Mouse (Mus musculus) neutrophil, adult 5-6 weeks (primary cell): ENCODE data around the gene Tsfm. TPM values are rescaled to one million over a fixed set of nuclear protein-coding genes. Genes with fewer than 3 reads are reported as not detected.

Experiments used
- ATAC-seq: fragments of 151-379, 151-347 bp; 2 replicates; pipeline ENCODE4 v1.8.0; 2017; ENCODE audit warnings: mild to moderate bottlenecking, moderate TSS enrichment; ENCODE audit not compliant: insufficient number of reproducible peaks, poor library complexity, low FRiP score, severe bottlenecking; ENCODE audit errors: extremely low read depth
- total RNA-seq: library from RNA; stranded (forward); fragments of 200-1000 nt; gene quantifications from 2 replicates; pipeline ENCODE4 v1.2.3, GENCODE M21; 2017

Gene Tsfm
- total RNA-seq, 1 experiment from 2014 or later, result 12.9 TPM

DNA sequence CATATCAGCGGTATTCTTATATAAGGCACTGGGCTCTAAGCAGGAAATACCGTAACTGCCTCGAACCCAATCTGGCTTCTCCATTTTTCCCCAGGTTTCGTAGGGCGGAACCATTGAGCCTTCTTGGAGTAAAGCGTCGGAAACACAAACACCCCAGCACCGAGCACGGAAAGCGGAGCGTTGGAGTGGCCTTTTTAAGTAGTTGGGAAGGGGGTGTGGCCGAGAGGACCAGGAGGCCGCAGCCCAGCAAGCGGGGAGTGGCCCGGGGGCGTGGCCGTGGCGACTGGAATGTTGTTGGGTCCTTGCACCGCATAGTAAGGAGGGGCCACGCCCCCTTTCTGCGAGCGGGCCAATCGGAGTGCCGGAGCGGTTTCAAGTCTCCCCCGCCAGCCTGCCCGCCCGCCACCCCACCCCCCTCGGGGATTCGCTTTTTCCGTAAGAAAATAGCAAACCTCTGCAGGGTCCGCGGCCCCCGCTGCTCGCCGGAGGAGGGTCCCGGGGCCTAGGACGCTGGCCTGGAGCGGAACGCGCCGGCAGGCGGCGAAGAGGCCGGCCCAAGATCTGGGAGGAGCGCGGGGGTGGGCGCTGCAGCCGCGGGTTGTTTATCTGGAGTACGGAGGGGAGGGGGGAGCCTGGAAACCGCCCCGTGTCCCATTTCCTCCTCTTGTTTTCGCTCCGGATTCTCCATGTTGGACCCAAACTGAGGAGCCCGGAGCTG is 52.2 kb downstream of the Tsfm start, which contains the start of gene Ctdsp2:
Gene Ctdsp2, plus strand, starts transcription at position 441 of the 718 bp plus-strand sequence.
- peak; percentile 87 for ATAC-seq

DNA sequence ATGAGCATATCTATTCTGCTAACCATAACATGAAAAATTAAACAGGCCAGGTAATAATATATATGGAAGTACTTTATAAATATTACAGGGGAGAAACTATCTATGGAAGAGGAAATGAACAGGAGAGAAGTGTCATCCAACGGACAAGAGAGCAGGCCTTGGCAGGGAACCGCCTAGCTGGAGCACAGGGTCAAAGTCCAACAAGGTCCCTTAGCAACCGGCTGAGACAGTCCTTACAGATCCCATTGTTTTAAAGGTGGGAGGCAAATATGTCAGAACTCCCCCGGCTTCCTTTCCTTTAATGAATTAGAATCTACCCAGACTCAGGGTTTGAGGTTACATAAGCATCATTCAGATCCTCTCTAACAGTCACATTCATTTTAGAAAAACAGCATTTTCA is 53.6 kb downstream of the Tsfm start:
- ATAC-seq, result no peak

DNA sequence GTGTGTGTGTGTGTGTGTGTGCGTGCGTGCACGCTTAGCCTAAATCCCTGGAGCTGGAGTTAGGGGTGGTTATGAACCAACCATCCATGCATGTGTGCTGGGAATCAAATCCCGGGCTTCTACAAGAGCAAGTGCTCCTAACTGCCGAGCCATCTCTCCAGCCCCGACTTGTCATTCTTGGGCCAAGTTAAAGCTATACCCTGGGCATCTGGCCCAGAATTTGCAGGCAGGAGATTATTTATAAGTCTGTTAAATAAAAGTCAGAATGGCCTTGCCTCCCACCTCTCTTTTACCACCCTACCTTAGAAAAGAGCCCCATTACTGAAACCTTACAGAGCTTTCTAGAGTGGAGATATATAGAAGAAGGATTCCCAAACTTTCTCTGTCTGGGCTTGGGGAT is 54.9 kb downstream of the Tsfm start:
- no peak for ATAC-seq

DNA sequence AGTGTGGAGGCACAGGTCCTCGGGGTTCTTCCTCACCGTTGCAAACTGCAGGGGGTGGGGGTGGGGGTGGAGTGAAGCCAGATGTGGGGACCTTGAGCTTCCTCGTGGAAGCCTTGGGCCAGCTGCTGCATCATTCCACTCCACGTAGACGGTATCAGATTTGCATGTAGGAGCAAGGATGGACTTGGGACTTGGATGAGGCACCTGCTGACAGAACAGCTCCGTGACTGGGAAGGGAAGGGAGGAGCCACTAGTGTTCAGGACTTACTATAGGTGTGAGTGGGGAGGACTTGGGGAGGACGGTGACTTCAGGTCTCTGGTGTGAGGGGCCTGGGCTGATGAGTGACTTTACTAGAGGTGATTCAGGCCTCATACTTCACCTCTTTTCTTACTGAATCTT is 57.7 kb downstream of the Tsfm start:
- ATAC-seq, result no peak

DNA sequence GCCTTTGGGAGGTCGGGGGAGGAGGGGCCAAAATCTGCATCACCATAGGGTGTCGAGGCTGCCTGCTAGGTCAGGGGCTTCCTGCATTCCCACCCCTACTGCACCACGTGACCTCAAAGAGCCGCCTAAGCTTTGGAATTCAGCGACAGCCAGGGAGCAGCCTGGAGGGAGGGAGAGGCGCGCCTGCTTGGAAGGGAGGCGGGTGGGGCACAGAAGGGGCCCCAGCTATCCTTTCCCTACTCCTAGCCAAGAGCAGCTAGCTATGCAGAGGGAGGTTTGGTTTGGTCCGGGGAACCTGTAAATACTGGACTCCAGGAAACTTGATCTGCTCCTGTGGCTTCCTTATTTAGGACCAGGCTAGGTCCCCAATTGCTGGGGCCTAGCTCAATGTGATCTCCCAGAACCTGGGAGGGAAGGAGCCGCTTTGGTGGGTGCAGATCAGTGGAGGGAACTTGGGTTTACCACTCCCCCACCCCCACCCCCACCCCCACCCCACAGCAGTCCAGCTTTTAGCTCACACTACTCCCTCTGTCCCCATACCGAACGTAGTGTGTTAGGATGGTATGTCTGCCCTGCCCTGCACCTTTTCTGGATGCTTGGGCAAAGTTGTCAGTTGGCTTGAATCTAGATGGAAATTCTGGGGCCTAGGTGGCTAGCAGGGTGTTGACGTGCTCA is 58.5 kb downstream of the Tsfm start:
- no peak for ATAC-seq

DNA sequence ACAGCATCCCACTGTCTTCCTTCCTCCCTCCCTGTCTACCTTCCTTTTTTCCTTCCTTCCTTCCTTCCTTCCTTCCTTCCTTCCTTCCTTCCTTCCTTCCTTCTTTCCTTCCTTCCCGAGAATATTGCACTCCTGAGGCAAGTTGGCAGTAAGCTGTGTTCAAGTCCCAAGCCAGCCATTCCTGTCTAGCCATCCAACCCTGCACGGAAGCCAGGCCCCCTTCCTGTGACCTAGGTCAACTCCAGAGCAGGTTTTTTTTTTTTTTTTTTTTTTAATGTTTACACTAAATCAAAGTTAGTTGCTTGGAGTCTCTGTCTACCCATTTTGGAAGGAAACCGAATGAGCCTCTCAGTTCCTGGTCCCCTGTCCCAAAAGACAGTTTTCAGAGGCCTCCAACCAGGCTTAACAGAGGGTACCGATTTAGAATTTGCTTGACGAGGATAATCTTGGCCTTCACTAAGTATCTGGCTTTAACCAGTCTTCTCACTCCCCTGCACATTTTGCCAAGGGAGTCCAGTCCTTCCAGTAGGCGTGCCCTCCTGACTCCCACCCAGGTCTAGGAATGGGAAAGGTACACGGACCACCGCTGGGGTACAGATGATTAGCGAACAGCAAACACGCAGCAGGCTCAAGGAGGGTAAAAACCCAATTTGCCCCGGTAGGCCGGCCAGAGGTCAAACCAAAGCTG is 59.1 kb downstream of the Tsfm start:
- ATAC-seq, result no peak

DNA sequence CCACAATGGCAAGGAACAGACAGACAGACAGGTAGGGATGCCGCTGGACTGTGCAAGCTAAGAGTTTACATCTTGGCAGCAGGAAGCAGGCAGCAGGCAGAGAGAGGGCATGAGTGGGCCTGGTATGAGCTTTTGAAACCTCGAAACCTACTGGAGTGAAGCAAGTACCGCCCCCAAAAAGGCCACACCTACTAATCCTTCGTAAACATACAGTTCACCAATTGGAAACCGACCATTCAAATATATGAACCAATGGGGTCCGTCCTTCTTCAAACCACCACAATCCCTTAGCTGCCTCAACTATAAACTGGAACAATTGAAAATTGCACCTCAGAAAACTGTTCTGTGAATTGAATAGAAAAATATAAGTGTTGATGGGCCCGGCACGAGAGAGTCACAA is 66.8 kb downstream of the Tsfm start:
- ATAC-seq, result no peak

DNA sequence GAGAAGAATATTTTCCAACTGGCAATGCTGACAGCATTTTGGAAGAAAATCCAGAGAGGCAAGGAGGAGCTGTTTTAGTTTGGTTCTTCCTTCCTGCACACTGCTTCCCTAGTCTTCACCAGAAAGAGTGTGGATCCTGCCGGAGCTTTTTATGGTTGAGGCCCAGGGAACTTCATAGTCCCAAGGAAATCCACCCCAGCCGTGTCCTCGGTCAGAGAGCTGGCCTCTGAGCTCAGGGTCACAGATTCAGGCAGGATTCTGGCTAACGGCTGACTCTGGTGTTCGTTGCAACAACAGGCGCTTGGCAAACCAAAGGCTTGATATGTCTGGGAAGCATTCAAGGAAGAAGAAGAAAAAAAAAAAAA is 67.7 kb downstream of the Tsfm start:
- ATAC-seq, result no peak

DNA sequence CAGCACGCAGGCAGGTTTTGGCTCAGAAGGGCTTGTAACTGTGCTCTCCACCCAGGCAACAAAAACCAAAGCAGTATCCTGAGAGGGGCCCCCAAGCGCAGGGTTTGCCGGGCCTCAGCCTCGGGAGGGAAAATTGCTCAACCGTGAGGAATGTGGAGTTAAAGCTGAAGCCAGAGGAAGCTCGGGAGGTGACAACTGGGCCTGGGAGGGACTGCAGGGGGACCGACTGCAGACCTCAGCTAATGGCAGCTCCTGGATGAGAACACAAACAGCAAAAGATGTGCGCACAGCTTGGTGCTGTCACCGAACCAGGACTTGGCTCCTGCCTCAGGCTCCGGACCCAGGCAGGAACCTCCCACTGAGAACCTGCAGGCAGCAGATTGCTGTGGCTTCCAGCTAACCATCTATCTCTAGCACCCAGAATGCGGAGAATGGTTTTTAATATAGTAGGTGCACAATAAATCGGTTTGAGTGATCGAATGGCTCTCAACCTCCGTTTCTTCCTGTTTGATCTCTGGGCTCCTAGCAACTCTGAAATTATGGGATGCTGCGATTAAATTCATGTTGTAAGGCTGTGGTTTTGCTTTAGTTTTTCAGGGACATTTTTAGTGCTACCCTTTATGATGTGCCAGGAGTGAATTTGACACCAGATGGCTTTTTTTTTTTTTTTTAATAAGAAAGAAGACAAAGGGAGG is 68.2 kb downstream of the Tsfm start:
- no peak for ATAC-seq

DNA sequence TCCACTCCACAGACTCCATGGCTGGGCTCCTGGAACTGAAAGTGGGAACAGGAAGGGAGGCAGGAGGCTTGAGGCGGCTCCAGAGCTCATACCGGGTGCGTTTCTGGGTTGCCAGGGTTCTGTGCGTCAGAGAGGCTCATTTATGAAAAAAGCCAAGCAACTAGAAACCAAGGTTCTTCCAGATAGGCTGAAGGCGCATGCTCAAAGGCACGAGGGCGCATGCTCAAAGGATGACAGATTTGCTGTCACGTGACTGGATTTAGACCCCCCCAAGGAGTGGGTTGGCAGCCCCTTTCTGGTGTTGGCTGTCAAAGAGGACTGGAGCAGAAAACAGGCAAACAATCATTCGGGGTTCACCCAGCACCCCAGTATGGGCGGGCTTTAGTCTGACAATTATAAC is 68.9 kb downstream of the Tsfm start:
- ATAC-seq, result no peak

Other genes with a start within 250 kb of the Tsfm start
- 3.8 and 6.2 TPM in 2 replicates for gene Atp23, start 129.5 kb downstream of the Tsfm start, total RNA-seq
- gene Ctdsp2, start 52.1 kb downstream of the Tsfm start, total RNA-seq, result 63.7 and 64.6 TPM in 2 replicates
- 2.0 and 2.1 TPM in 2 replicates for gene Avil, start 30.1 kb downstream of the Tsfm start, total RNA-seq
- 4.3 and 8.3 TPM in 2 replicates for gene Mettl1, start 10.6 kb upstream of the Tsfm start, total RNA-seq
- 0.23 TPM in 1 of 2 replicates, not detected in the other for gene Eef1akmt3, start 10.7 kb upstream of the Tsfm start, total RNA-seq
- gene Cyp27b1, start 17.4 kb upstream of the Tsfm start, total RNA-seq, result not detected in 2 replicates
- gene March9, start 29.3 kb upstream of the Tsfm start, total RNA-seq, result 0.98 and 1.9 TPM in 2 replicates
- 25.9 and 31.7 TPM in 2 replicates for gene Cdk4, start 32.7 kb upstream of the Tsfm start, total RNA-seq
- gene Tspan31, start 39.4 kb upstream of the Tsfm start, total RNA-seq, result 21.9 and 23.5 TPM in 2 replicates
- 54.4 and 60.8 TPM in 2 replicates for gene Agap2, start 44.4 kb upstream of the Tsfm start, total RNA-seq
- gene Os9, start 90.3 kb upstream of the Tsfm start, total RNA-seq, result 157 and 176 TPM in 2 replicates
- 246 and 273 TPM in 2 replicates for gene B4galnt1, start 134.4 kb upstream of the Tsfm start, total RNA-seq
- 2.5 and 3.0 TPM in 2 replicates for gene Slc26a10, start 149.8 kb upstream of the Tsfm start, total RNA-seq
- gene Arhgef25, start 159.2 kb upstream of the Tsfm start, total RNA-seq, result not detected in 2 replicates
- 9.0 and 11.5 TPM in 2 replicates for gene Dtx3, start 164.9 kb upstream of the Tsfm start, total RNA-seq
- gene Pip4k2c, start 180.7 kb upstream of the Tsfm start, total RNA-seq, result 36.5 and 37.1 TPM in 2 replicates
- gene Kif5a, start 232.5 kb upstream of the Tsfm start, total RNA-seq, result not detected in 2 replicates
- gene Dctn2, start 235.5 kb upstream of the Tsfm start, total RNA-seq, result 89.5 and 94.5 TPM in 2 replicates